Mouse (Mus musculus) lung, postnatal 4 days (tissue): ENCODE data around the gene Hivep3.

Source experiments
- DNase-seq, 2 experiments: peaks; one replicate each; pipeline ENCODE4 v3.0.0; 2021

Gene Hivep3

DNA sequence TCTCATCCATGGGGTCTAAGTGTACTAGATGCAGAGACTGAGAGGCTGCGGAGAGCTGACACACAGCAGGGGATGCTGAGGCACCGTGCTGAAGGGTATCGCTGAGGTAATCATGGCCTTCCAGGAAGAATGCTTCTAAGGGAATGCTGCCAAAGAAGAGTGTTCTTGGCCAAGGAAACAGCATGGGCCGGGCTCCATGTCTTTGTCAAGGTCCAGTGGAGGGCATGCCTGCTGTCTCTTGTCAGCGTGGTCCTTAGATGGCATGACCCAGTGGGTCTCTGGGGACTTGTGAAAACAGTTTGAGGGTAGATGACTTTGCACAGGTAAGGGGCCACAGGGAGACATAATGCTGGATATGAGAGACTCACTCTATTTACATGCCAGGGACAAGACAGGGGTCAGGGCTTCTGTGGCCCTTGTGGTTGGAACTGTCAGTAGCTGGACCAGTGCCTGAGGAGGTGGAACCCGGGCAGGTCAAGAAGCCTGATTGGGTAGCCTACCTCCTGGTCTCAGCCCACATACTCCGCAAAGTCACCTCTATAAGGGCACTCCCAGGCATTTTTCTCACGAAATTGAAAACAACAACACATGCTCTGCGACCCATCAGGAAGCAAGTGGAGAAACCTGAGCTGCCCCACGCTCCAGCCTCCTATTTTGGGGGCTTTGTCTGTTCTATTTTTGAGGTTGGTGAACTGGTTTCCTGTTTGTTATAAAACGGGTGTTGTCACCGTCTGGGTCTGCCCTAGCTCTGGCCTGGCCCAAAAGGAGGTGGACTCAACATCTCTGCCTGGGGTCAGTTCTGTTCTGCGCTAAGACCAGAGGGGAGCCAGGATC is 177.7 kb downstream of the Hivep3 start:
- DNase-seq = peak in 1 of 2 experiments; percentile 21

DNA sequence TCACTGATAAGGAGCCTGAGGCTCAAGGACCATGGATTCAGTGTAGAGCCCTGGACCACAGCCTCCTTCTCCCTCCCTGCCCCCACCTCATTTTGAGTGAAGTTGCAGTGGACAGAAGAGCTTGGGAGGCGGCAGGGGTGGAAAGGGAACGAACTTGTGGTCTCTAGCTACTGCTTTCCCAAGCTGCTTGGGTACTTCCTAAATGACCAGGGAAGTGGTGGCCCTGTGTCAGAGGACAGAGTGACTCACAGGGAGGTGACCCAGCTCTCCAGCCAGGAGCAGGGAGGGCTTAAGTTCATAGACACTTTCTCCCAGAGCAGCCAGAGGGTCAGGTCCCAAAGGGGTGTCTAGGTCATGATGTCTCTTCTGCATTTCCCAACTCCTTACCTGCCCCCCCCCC is 178.6 kb downstream of the Hivep3 start:
- peak in 1 of 2 experiments; percentile 17 for DNase-seq

DNA sequence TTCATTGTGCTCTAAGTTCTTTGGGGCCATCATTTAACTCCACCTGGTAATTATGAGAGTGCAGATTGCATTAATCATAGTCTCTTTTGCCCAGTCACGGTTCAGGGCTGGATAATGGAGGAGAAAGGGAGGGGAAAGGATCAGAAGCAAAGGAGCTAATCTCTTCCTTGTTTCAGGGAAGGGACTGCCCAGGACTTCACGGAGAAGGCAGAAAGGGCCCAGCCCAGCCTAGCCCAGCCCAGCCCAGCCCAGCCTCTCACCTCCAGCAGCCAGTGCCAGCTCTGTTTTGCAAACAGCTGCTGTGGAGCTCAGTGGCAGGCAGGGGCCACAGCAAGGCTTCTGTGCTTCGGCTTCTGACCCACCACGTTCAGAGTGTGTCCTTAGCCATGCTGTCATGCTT is 180.6 kb downstream of the Hivep3 start:
- peak in 1 of 2 experiments; percentile 23 for DNase-seq

DNA sequence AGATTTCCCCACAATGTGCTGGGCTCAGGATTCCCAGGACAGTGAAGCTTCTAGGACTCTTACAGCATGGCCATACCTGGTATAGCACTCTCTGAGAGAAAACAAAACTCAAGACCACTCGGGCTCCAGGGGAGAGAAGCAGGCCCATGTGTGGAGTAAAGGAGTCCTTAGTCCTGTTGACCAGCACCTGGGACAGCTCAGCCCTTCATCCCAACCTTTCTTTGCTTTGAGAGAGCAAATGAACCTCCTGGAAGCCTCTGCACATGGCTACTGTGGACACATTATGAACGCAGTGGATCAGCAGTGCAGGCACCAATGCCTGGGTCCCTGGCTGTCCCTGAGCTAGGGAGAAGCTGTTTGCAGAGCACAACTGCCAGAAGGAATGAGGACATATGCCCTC is 181.5 kb downstream of the Hivep3 start:
- DNase-seq = no peak

DNA sequence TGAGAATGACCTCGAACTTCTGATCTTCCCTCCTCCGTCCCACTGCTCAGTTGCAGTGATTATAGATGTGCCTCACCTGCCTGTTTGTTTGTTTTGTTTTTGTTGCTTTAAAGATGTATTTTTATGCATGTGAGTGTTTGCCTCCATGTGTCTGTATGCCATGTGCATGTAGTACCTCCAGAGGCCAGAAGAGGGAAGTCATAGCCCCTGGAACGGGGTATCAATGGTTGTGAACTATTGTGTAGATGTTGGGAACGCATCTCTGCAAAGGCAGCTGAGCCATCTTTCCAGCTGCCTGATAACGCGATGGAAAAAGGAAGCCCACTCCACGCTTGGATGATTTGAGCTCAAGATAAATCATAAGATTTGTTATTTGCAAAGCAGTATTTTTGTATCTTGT is 183.9 kb downstream of the Hivep3 start:
- DNase-seq = peak; percentile 23 to 54

DNA sequence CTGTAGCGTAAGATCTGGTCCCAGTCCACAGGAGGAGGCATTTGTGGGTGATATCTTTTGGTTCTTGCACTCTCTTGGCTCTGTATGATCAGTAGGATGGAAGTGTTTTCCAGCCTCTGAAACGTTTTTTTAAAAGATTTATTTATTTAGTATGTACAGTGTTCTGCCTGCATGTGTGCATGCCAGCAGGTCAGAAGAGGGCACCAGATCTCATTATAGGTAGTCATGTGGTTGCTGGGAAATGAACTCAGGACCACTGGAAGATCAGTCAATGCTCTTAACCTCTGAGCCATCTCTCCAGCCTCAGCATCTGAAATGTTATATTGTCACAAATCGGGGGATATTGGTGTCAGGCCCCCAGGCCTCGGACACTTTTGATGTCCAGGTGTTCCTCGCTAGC is 185.8 kb downstream of the Hivep3 start:
- no peak for DNase-seq

DNA sequence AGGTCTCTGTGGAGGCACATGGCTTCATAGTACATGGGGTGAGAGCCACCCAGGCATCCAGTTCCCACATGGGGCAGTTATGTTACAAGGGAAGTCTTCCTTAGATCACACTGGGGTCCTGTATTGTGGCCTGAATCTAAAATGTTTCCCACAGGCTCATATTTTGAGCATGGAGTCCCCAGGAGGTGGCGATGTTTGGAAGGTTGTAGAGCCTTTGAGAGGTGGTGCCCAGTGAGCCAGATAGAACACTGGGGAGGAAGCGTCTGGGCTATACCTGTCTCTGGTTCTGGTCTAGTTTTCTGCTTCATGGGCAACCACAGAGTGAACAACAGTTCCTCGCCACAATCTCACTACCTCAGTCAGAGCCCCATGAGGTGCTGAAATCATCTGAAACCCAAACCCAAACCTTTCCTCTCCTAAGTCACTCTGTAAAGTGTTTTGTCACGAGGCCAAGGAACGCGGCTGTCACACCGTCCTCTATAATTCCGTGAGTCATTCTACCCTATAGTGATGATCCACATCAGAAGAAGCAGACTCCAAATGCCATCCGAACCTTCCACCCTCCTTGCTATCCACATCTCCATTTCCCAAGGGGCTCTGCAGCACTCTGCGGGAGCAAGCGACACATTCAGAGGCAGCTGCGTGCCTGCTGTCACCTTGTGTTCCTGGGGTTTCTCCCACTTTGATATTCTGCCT is 187.6 kb downstream of the Hivep3 start:
- DNase-seq = no peak

DNA sequence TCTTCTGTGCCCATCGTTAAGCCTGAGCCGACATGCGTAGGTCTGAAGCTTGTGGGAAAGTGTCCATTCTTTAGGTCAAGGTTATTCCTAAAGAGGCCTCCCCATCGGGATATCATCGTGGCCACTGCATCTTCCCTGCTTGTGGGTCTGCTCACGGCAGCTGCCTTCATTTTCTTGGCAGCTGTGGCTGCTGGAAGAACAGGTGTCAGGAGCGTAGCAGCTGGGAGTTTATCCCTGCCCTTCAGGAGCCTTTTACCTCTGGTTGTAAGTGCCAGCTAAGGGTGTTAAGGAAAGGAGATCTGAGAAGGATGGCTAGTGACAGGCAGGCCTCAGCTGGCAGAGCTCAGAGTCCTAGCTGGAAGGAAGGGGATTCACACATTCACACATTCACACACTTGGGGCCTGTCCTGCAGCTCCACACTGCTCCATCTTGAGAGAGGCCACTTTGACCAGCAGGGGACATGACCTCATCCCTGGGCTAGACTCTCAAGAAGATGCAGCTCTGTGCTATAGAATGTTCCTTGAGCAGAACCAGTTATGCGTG is 188.2 kb downstream of the Hivep3 start:
- DNase-seq = no peak

DNA sequence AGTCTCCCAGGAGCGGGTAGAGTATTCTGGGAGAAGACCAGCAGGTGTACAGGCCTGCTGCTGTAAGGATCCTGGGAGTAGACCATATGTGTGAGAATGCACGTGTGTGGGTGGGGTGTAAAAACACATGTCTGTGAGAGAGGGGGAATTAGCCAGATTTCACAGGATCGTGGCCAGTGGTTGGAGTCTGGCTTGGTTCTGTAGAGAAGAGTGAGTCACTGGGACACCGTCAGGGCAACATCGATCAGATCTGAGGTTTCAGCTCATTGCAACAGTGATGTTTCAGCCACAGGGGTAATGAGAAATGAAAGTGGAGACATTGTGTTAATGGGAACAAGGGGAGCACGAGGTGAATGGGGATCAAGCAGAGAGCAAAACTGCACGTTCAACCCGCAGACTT is 189.4 kb downstream of the Hivep3 start:
- no peak for DNase-seq

DNA sequence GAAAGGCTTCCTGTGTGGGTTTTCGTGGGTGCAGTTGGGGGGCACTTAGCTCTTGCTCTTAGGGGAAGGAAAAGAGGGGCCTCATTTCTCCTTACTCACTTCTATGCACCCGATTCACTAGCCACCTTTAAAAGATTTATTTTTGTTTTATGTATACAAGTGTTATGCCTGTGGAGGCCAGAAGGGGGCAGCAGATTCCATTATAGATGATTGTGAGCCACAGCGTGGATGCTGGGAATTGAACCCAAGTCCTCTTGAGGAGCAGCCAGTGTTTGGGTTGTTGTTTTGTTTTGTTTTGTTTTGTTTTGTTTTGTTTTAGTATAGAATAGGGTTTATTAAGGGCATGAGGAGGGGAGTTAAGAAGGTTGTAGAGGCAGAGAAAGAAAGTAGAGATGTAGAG is 189.8 kb downstream of the Hivep3 start:
- no peak for DNase-seq

DNA sequence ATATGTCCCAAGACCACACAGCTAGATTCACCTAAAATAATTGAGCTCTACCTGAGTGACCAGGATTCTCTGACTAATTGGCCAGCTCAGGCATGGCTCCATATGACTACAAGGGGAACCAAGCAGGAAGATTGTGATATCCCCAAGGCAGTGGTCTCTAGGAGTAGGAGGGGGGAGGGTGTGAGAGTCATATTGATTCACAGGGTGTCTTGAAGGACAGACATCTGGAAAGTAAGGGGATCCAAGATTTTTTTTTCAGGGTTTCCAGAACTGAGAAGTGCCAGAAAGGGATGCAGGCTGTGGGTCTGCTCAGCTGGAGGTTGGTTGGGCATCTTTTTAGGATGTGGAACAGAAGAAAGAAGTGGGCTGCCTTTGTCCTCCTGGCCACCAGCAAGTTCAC is 191.5 kb downstream of the Hivep3 start:
- DNase-seq = no peak

DNA sequence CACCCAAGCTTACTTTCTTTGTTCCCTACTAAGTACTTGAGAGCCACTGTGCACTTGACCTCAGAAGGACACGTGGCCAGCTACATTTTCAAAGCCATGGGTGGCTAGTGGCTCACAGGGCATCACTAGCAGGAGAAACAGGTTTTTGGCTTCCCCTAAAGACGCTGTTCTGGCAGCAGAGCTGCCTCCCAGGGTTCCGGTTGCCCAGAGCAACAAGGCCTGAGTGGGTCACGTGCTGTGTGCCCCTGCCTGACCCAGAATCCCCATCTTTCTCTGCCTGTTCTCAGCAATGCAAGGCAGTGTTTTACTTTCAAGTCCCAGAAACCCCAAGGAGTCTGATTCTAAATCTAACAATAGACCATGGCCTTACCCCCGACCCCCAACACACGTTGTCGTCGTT is 198.3 kb downstream of the Hivep3 start:
- no peak for DNase-seq

DNA sequence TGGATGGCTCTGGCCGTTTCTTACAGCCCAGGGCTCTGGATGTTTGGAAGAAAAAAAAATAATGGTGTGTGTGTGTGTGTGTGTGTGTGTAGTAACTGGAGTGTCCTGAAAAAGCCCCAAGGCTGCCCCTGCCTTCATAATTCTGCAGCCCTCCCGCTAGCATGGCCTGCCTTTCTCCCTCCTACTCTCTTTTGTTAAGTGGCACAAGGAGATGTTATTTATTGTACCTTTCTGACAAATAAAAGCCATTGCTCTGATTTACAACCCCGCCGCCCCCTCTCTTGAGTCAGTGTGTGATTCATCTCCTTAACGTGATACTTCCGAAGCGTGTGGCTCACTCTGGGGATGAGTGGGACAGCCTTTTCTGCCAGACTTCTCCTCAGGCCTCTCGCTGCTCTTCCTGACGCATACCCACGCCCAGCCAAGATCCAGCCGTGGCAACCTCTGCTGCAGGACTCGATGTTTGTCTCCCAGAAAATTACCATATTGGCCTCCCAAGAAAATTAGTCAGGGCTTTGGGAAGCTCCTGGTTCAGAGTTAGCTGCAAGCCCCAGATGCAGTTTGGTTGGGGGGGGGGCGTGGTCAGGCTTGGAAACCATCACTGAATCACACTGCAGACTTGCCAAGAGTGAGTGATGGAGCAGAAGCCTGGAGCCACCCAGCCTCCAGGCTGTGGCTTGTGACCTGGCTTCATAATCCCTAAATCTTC is 199.1 kb downstream of the Hivep3 start:
- DNase-seq = no peak

DNA sequence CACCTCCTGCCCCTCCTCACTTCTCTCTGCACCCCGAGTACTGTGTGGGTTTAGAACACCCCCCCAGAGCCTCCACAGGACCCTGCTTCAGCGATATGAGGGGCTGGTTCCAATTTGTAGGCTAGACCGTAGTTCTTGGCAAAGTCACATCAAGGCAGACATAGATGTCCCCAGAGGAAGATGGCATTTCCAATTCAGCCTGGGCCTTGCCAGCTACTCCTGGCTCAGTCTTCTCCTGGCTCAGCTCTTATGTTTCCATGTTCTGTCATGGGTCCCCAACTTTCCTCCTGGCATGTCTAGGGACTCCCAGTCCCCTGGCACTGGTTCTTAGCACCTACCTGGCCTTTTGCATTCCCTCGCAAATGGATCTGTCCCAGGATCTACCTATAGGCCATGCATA is 201.3 kb downstream of the Hivep3 start:
- DNase-seq = no peak

DNA sequence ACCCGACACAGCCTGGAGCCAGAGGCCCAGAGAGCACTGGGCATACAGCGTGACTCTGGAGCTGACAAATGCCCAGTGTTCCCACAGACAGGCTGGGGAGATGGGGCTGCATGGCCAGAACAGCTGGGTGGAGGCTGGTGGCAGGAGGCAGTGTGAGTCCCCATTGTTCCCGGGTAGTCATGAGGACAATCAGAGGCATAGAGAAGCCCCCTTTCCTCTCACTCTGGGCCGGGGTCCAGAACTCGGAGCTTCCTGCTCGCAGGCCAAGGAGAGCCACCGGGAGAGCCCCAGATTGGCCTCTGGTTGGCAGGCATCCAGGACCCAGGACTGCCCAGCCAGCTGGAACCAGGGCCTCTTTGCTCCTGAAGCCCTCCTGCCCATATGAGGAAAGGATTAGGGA is 204.3 kb downstream of the Hivep3 start:
- DNase-seq = peak; percentile 39 to 61

DNA sequence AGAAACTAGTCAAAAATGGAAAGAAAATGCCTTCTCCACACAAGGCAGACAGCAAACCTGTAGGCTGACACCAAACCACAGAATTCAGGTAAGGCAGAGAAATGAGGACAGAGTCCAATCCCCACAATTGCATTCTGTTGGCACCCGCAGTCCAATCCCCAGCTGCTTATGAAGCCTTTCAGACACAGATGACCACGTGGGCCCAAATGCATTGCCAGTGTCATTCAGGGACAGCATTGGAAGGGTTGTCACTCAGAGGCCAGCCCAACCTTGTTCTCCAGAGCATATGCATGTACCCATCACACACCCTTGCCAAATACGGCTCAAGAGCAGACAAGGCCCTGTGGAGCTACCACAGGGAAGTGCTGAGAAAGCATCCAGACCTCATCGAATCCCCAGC is 204.9 kb downstream of the Hivep3 start:
- no peak for DNase-seq

DNA sequence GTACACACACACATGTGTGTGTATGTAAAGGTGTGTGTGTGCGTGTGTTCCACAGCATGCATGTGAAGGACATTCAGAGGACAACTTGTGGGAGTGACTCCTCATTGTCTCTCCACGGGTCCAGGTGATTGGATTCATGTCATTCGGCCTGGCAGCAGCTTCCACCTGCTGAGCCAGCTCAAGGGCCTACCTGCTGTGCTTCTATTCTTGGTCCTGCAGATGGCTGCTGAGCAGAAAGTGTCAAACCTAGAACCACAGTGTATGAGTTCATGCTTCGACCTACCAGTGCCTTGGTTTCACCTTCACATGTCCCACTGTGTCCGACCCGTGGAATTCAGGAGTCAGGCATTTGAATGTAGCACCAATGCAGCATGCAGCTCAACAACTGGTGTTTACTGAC is 206.2 kb downstream of the Hivep3 start:
- no peak for DNase-seq

DNA sequence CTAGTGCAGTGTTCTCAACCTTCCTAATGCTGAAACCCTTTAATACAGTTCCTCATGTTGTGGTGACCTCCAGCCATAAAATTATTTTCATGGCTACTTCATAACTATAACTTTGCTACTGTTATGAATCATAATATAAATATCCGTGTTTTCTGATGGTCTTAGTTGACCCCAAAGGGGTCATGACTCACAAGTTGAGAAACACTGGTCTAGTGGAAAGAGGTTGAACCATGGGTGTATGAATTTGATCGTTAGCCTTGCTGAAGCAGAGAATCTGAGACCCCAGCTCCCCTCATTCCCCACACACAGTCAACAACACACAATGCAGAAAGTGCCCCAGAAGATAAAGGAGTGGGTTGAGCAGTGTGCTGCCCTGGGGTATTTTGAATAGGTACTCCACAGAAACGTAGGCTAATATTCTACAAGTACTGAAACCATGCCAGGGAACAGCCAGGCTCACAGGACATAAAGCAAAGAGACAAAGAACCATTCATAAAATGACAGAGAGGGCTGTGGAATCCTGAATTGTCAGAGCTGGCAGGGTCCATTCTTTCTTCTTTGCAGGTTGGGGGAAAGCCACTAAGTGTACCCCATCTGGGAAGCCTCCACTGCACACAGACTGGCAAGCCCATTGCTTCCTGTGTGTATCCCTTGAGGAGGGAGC is 212.8 kb downstream of the Hivep3 start:
- DNase-seq = no peak

DNA sequence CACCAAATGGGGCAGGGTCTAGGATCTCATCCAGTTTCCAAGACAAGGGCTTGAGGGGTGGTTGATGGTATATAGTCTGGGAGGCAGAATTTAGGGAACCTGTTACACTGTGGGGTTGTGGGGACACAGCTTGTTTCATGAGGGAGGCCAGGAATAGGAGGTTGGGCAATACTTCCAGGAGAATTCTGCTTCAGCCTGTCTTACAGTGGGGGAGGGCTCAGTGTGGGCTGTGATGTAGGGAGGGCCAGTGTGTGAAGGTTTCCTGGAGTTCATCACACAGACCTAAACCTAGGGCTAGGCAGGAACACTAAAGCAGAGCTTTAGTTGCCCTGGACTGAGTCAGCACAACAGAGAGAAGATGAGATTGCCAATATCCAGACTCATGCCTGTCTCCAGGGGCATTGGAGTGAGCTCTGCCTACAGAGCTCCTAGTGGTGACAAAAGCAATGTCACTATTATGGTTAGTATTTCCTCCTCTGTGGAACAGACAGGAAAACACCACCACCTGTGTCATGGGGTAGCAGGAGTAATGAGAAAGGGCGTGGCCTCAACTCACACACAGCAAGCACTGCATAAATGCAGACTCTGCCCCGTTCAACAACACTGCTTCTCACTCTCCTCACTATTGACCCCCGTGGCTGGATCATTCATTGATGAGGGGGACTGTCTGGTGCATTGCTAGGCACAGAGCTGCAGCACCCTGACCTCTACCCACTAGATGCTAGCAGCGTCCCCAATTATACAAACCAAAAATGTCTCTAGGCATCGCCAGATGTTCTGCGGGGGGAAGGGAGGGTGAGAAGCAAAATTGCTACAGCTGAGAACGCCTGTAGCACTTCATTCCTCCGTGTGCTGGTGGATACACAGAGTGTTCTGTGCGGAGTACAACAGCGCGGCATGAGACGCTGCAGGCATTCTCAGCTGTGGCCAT is 213.9 kb downstream of the Hivep3 start:
- DNase-seq = peak in 1 of 2 experiments; percentile 44

DNA sequence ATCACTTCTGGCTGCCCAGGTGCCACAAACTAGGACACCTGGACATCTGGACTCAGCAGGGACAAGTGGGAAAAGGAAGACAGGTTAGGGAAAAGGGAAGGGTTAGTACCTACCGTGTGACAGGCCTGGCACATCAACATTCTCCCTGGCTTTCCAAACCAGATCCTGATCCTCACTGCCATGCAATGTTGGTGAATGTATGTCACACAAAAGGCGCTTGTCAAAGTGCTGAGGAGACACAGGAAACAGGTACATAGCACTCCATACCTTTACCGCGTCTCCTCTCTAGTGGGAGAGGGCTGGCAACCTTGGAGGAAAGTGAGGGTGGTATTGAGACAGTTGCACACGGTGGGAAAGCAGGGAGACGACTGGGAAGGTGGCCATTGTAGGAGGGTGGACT is 214.8 kb downstream of the Hivep3 start:
- DNase-seq = no peak

DNA sequence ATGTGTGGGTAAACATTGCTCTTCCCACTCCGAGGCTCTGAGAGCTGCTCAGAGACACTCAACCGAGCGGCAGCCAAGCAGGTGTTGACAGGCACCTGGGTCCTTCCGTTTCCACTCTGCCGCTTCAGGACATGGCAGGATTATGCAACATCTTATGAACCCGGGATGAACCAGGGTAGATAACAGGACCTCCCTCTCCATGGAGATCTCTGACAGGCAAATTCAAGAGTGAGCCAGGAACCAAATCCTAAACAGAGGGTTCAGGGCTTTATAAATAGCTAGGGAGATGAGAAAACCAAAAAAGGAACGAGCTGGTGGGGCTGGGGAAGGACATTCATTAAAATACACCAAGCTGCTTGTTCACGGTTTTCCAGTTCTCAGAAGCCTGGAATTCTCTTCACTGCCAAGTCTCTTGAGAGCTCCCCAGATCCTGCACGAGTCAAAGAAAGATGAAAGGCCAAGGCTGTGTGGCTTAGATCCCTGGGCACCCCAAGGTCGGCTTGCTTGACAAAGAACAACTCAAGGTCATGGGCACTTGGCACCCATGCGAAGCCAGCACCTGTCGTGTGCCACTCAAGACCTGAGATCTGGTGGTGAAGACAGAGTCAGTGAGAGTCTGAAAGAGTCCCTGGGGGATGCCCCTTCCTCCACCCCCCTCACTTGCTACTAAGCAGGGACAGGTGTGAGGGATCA is 215.5 kb downstream of the Hivep3 start:
- peak in 1 of 2 experiments; percentile 20 for DNase-seq
